Mouse (Mus musculus) forebrain, embryonic 15.5 days (tissue): ENCODE measurements around the gene Kctd19. TPM values are rescaled to one million over a fixed set of nuclear protein-coding genes. Genes with fewer than 3 reads are reported as not detected.
A peak's percentile ranks its signal among the peaks of the same experiment; 100 is the strongest.

Experiments
- ATAC-seq: fragments of 200-750 bp; cut with Nextera tagmentation; replicated peaks from 2 replicates; pipeline ENCODE4 v1.8.0; 2017; ENCODE audit warnings: mild to moderate bottlenecking, moderate TSS enrichment, moderate library complexity
- H3K27ac ChIP-seq: fragments of 300-500 bp; sonication (generic); replicated peaks from 2 replicates; pipeline ENCODE4 v1.5.1; 2015; ENCODE audit warnings: mild to moderate bottlenecking, inconsistent platforms
- H3K27me3 ChIP-seq: fragments of 300-500 bp; sonication (generic); 2 replicates; pipeline ENCODE4 v1.6.1; 2015; ENCODE audit warnings: inconsistent platforms
- H3K36me3 ChIP-seq: fragments of 300-500 bp; sonication (generic); 2 replicates; pipeline ENCODE4 v1.6.1; 2015; ENCODE audit warnings: mild to moderate bottlenecking, inconsistent platforms
- H3K4me1 ChIP-seq: fragments of 300-500 bp; sonication (generic); 2 replicates; pipeline ENCODE4 v1.6.1; 2015; ENCODE audit warnings: inconsistent platforms
- H3K4me2 ChIP-seq: fragments of 300-500 bp; sonication (generic); replicated peaks from 2 replicates; pipeline ENCODE4 v1.6.1; 2015; ENCODE audit warnings: mild to moderate bottlenecking, inconsistent platforms
- H3K4me3 ChIP-seq: fragments of 300-500 bp; sonication (generic); 2 replicates; pipeline ENCODE4 v1.5.1; 2015; ENCODE audit warnings: mild to moderate bottlenecking, inconsistent platforms
- H3K9ac ChIP-seq: fragments of 300-500 bp; sonication (generic); replicated peaks from 2 replicates; pipeline ENCODE4 v1.6.1; 2015; ENCODE audit warnings: mild to moderate bottlenecking, inconsistent platforms
- H3K9me3 ChIP-seq: fragments of 300-500 bp; sonication (generic); 2 replicates; pipeline ENCODE4 v1.6.1; 2016; ENCODE audit warnings: inconsistent platforms
- WGBS: fragments of 180-500 bp; shearing (Covaris S2); methylation state at CpG from one replicate; pipeline ENCODE4 v1.1.7; 2015; ENCODE audit warnings: mixed read lengths; 5-methylcytosine and 5-hydroxymethylcytosine counted together
- polyA plus RNA-seq: library from polyadenylated mRNA; unstranded; fragments of >200 nt; fragmentation: Nextera tagmentation; extraction: Ambion mirVana; gene quantifications from 2 replicates; pipeline ENCODE4 v1.2.1, GENCODE M21; 2015

The Kctd19 gene
- polyA plus RNA-seq, 1 experiment from 2014 or later = 0.10 TPM

- H3K27ac ChIP-seq = no peak overlapping the region
- WGBS = 69% methylated on average over 7 of the region's 7 CpGs
- ATAC-seq = no peak
- no peak overlapping the region for H3K9ac ChIP-seq
- H3K36me3 ChIP-seq = no peaks in the 10 kb centered on the region
- H3K4me2 ChIP-seq = no peak overlapping the region
- no peak overlapping the region for H3K4me3 ChIP-seq
- H3K27me3 ChIP-seq = peaks cover 3% of the 10 kb centered on the region
- peaks cover 14% of the 10 kb centered on the region for H3K4me1 ChIP-seq
- H3K9me3 ChIP-seq = no peaks in the 10 kb centered on the region
These were observed 5.0 kb downstream of the Kctd19 start for GRCm38 (mm10) chr8:105408331-105408730.

GRCm38 (mm10) chr8:105406416-105406815, 6.9 kb downstream of the Kctd19 start:
- Histone ChIP-seq H3K9me3 (no peaks in the 10 kb centered on the region), H3K27ac (no peak overlapping the region), H3K36me3 (no peaks in the 10 kb centered on the region), H3K9ac (no peak overlapping the region), H3K4me1 (peaks cover 13% of the 10 kb centered on the region; the same call in 1 of the 2 replicates), H3K27me3 (no peaks in the 10 kb centered on the region), H3K4me2 (no peak overlapping the region), H3K4me3 (no peak overlapping the region)
- 55% methylated on average over 10 of the region's 10 CpGs for WGBS
- peak; percentile 60; the same call in 1 of the 2 replicates for ATAC-seq

DNA sequence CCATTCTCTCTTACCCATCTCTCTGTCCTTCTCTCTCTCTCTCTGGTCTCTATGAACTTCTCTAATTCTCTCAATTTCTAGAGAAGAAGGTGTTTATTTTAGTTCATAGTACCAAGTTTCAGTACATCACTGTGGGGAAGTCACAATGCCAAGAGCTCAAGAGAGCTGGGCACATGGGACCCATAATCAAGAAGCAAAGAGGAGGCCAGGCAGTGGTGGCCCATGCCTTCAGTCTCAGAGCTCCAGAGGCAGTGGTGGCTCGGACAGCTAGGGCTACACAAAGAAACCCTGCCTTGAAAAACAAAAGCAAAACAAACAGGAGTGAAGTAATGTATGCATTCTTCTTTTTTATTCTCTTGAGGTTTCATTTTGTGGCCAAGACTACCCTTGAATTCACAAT, 8.8 kb downstream of the Kctd19 start:
- no peak for ATAC-seq
- H3K27ac ChIP-seq = no peak overlapping the region
- H3K4me2 ChIP-seq = no peak overlapping the region
- H3K36me3 ChIP-seq = no peaks in the 10 kb centered on the region
- no peaks in the 10 kb centered on the region for H3K9me3 ChIP-seq
- no peak overlapping the region for H3K9ac ChIP-seq
- no peak overlapping the region for H3K4me3 ChIP-seq
- no peaks in the 10 kb centered on the region for H3K27me3 ChIP-seq
- 34% methylated on average over 1 of the region's 1 CpGs for WGBS
- peaks cover 13% of the 10 kb centered on the region; the same call in 1 of the 2 replicates for H3K4me1 ChIP-seq

DNA sequence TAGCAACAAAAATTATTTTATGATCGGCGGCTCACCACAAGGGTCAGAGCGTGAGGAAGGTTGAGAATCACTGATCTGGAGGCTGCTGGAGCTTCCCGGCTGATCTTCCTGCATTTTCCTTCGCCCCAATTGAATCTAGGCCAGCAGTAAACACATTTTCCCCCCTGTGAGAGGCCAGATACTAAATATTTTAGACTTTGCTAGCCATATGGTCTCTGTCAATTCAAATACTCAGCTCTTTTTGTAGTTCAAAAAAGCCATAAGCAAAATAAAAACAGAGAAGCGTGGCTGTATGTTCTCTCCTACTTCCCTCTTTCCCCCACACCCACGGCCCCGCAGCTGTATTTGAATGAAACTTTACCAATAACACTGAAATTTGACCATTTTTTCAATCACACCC, 9.8 kb downstream of the Kctd19 start:
- H3K36me3 ChIP-seq = no peaks in the 10 kb centered on the region
- H3K27ac ChIP-seq = no peak overlapping the region
- ATAC-seq = no peak
- no peak overlapping the region for H3K4me3 ChIP-seq
- H3K9me3 ChIP-seq = no peaks in the 10 kb centered on the region
- 93% methylated on average over 8 of the region's 8 CpGs for WGBS
- no peak overlapping the region for H3K4me2 ChIP-seq
- H3K4me1 ChIP-seq = peaks cover 13% of the 10 kb centered on the region; the same call in 1 of the 2 replicates
- H3K9ac ChIP-seq = no peak overlapping the region
- H3K27me3 ChIP-seq = no peaks in the 10 kb centered on the region

GRCm38 (mm10) chr8:105400016-105400415, 13.3 kb downstream of the Kctd19 start:
- no peak for ATAC-seq
- Histone ChIP-seq H3K4me1 (no peaks in the 10 kb centered on the region), H3K9ac (no peak overlapping the region), H3K9me3 (no peaks in the 10 kb centered on the region), H3K27me3 (no peaks in the 10 kb centered on the region), H3K36me3 (no peaks in the 10 kb centered on the region), H3K4me2 (no peak overlapping the region), H3K27ac (no peak overlapping the region), H3K4me3 (no peak overlapping the region)
- WGBS = 85% methylated on average over 5 of the region's 5 CpGs

DNA sequence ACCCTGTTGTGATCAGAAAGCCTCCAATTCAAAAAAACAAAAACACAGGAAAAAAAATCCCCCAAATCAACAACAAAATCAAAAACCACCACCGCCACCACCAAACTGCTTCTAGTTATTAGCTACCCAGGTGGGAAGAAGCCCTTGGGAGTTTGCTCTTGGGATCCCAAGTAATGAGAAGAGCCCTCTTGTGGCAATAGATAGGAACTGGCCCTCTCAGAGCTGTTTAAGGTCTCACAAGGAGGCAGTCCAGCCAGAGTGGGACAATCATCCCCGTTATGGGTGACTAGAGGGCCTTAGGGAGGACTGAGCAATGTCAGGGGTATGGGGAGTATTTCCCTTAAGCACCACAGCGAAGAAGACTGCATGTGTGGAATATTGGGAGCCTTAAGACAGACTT, 15.6 kb downstream of the Kctd19 start:
- WGBS = 35% methylated on average over 3 of the region's 3 CpGs
- Histone ChIP-seq H3K36me3 (no peaks in the 10 kb centered on the region), H3K4me3 (no peak overlapping the region), H3K27me3 (no peaks in the 10 kb centered on the region), H3K27ac (no peak overlapping the region), H3K9me3 (no peaks in the 10 kb centered on the region), H3K4me2 (no peak overlapping the region), H3K4me1 (peaks cover 7% of the 10 kb centered on the region; the same call in 1 of the 2 replicates), H3K9ac (no peak overlapping the region)
- no peak for ATAC-seq

- Histone ChIP-seq H3K4me3 (no peak overlapping the region), H3K27me3 (no peaks in the 10 kb centered on the region), H3K36me3 (no peaks in the 10 kb centered on the region), H3K4me1 (peaks cover 7% of the 10 kb centered on the region; the same call in 1 of the 2 replicates), H3K4me2 (no peak overlapping the region), H3K9ac (no peak overlapping the region), H3K9me3 (no peaks in the 10 kb centered on the region), H3K27ac (no peak overlapping the region)
- ATAC-seq = no peak
- WGBS = 43% methylated on average over 7 of the region's 7 CpGs
These were observed 19.4 kb downstream of the Kctd19 start for GRCm38 (mm10) chr8:105393915-105394314.

DNA sequence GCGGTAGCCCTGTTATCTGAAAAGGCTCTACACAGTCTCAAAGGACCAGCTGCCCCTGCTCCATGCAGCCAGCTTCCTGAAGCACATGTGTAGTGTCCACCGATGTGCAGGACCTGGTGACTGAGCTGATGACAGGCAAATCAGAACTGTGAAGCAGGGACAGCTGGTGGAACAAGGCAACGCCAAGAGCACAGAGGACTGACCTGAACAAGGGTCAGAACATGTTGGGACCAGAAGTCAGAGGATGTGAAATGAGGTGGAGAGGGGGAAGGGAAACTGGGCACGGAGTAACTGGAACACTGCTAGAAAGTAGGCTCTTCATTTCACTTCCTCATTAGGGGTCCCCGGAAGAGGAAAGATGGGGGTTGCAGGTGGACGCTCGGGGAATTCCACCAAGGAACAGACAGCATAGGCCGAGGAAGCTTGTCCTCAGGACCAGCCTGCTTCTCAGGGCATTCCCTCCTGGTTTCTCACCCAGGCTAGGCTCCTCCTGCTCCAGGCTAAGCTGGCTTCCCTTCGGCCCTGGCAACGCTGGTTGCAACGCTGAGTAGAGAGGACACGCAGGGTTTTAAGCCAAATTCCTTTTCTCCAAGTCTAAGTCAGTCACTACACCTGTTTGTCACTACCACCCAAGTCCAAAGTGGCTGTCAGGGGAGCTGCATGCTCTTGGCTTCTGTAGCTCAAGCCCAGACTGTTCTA, 20.1 kb downstream of the Kctd19 start:
- Histone ChIP-seq H3K9ac (no peak overlapping the region), H3K4me2 (no peak overlapping the region), H3K36me3 (no peaks in the 10 kb centered on the region), H3K4me3 (no peak overlapping the region), H3K27me3 (no peaks in the 10 kb centered on the region), H3K4me1 (peaks cover 7% of the 10 kb centered on the region; the same call in 1 of the 2 replicates), H3K9me3 (no peaks in the 10 kb centered on the region), H3K27ac (no peak overlapping the region)
- no peak for ATAC-seq
- 91% methylated on average over 12 of the region's 12 CpGs for WGBS

- ATAC-seq = no peak
- 0 out of 2 replicates have a peak, but pooled peaks cover 2% of the 10 kb centered on the region for H3K4me1 ChIP-seq
- 79% methylated on average over 6 of the region's 6 CpGs for WGBS
These were observed 24.2 kb downstream of the Kctd19 start for GRCm38 (mm10) chr8:105389096-105389495.

GRCm38 (mm10) chr8:105387151-105387550, 26.2 kb downstream of the Kctd19 start:
- 77% methylated on average over 1 of the region's 1 CpGs for WGBS
- no peaks in the 10 kb centered on the region for H3K27me3 ChIP-seq

More at GRCm38 (mm10) chr8:105389096-105389495, 24.2 kb downstream of the Kctd19 start:
- no peak overlapping the region for H3K27ac ChIP-seq
- no peaks in the 10 kb centered on the region for H3K36me3 ChIP-seq
- H3K9ac ChIP-seq = no peak overlapping the region
- H3K4me3 ChIP-seq = no peak overlapping the region
- H3K9me3 ChIP-seq = no peaks in the 10 kb centered on the region
- H3K4me2 ChIP-seq = no peak overlapping the region
- no peaks in the 10 kb centered on the region for H3K27me3 ChIP-seq

GRCm38 (mm10) chr8:105384070-105384469, 29.2 kb downstream of the Kctd19 start:
- Histone ChIP-seq H3K4me3 (no peak overlapping the region), H3K36me3 (no peaks in the 10 kb centered on the region), H3K9me3 (no peaks in the 10 kb centered on the region), H3K4me2 (no peak overlapping the region), H3K27me3 (no peaks in the 10 kb centered on the region), H3K4me1 (no peaks in the 10 kb centered on the region), H3K27ac (no peak overlapping the region), H3K9ac (no peak overlapping the region)
- WGBS = 100% methylated on average over 2 of the region's 2 CpGs
- ATAC-seq = no peak

More at GRCm38 (mm10) chr8:105387151-105387550, 26.2 kb downstream of the Kctd19 start:
- H3K9ac ChIP-seq = no peak overlapping the region
- H3K4me2 ChIP-seq = no peak overlapping the region
- no peaks in the 10 kb centered on the region for H3K9me3 ChIP-seq
- H3K4me1 ChIP-seq = no peaks in the 10 kb centered on the region
- no peak overlapping the region for H3K4me3 ChIP-seq
- no peaks in the 10 kb centered on the region for H3K36me3 ChIP-seq
- ATAC-seq = no peak
- H3K27ac ChIP-seq = no peak overlapping the region

GRCm38 (mm10) chr8:105380308-105380707, 33.0 kb downstream of the Kctd19 start:
- Histone ChIP-seq H3K27ac (no peak overlapping the region), H3K27me3 (no peaks in the 10 kb centered on the region), H3K4me3 (no peak overlapping the region), H3K9ac (no peak overlapping the region), H3K4me2 (no peak overlapping the region), H3K36me3 (no peaks in the 10 kb centered on the region), H3K9me3 (no peaks in the 10 kb centered on the region), H3K4me1 (peaks cover 6% of the 10 kb centered on the region; the same call in 1 of the 2 replicates)
- WGBS = 86% methylated on average over 12 of the region's 12 CpGs
- ATAC-seq = no peak
